Comparison of ENCODE assay signal across 13 mouse cellular contexts in genomic region chr8:116478681-116479080, GRCm38 (mm10). TPM values are rescaled to one million over a fixed set of nuclear protein-coding genes. Genes with fewer than 3 reads are reported as not detected.
DNase-seq lines count a peak whose midpoint lies in the region; ATAC-seq and TF ChIP-seq lines count a peak whose summit lies in the region.
"Had no signal": no experiment of that assay in that cellular context is flagged by ENCODE, and none has a peak within 500 bp of the region (broad histone marks: within the 10 kb centered on the region; RNA-seq: fewer than 3 reads in every experiment).

No protein-coding gene starts in this region.

- TF ChIP-seq POLR2A in lung, adult 2 months (IDR thresholded peaks at IDR 0.05; ENCODE audit: borderline replicate concordance, extremely low read depth, low read depth, low read length), result no peak
- TF ChIP-seq POLR2A in cerebellum, adult 2 months (IDR thresholded peaks at IDR 0.05; ENCODE audit: borderline replicate concordance, insufficient read depth, low read length), result no peak

- no peak overlapping the region for H3K4me3 ChIP-seq in lung, adult 2 months (replicated peaks; ENCODE audit: extremely low read depth, low read depth, low read length)
- no peak overlapping the region for H3K4me3 ChIP-seq in cerebellum, adult 2 months (replicated peaks; ENCODE audit: insufficient read depth, low read depth, low read length)
- H3K4me3 ChIP-seq: heart, embryonic 12.5 days; hindbrain, embryonic 12.5 days; limb, embryonic 13.5 days had no signal

- no peak for DNase-seq in lung, adult 2 months
- no peak for DNase-seq in lung, postnatal 25 days (ENCODE audit: low spot score)
- DNase-seq in CD4-positive, CD25-positive, alpha-beta regulatory T cell, adult 2 months (ENCODE audit: low read depth, low spot score), result peak; percentile 68
- peak; percentile 41 for DNase-seq in ZHBTc4 (ENCODE audit: low read depth, low spot score)
- no peak for DNase-seq in gastrocnemius, adult 8-10 months (ENCODE audit: low spot score in 2 of 2)
- no peak for DNase-seq in cerebellum, adult 8-10 months
- DNase-seq in cerebellum, adult 2 months, result no peak
- DNase-seq: adrenal gland, postnatal 10 days; kidney, adult 9 months had no signal

- ATAC-seq in neutrophil, adult 5-6 weeks (ENCODE audit: extremely low read depth, insufficient number of reproducible peaks, low FRiP score, poor library complexity, severe bottlenecking), result peak; percentile 67; the same call in 1 of the 2 replicates

- 0 out of 2 replicates have a peak, but pooled peaks have one; percentile 7 for TF ChIP-seq CTCF in lung, adult 2 months (IDR thresholded peaks at IDR 0.05; ENCODE audit: insufficient read depth, low read length)
- TF ChIP-seq CTCF in cerebellum, adult 2 months (IDR thresholded peaks at IDR 0.05; ENCODE audit: borderline replicate concordance, insufficient read depth, low read depth, low read length), result no peak

- H3K4me1 ChIP-seq in lung, adult 2 months (ENCODE audit: control insufficient read depth, insufficient read depth, low read length), result no peaks in the 10 kb centered on the region; the same call in 1 of the 2 replicates
- H3K4me1 ChIP-seq in cerebellum, adult 2 months (ENCODE audit: control insufficient read depth, insufficient read depth, low read length), result no peaks in the 10 kb centered on the region
- H3K4me1 ChIP-seq: heart, embryonic 12.5 days; hindbrain, embryonic 12.5 days; limb, embryonic 13.5 days had no signal

- H3K27me3 ChIP-seq in cerebellum, adult 2 months (ENCODE audit: control insufficient read depth, insufficient read depth, low read length), result no peaks in the 10 kb centered on the region
- H3K27me3 ChIP-seq: heart, embryonic 12.5 days; hindbrain, embryonic 12.5 days had no signal

- H3K27ac ChIP-seq in cerebellum, adult 2 months (ENCODE audit: insufficient read depth, low read length), result no peak overlapping the region
- H3K27ac ChIP-seq: hindbrain, embryonic 12.5 days; limb, embryonic 13.5 days had no signal

RNA-seq across cellular contexts. Expression of gene Dynlrb2, which starts 26.1 kb away (rescaled TPM):
- polyA plus RNA-seq in lung, adult 2 months (2012; rRNA removed), result 56.3 and 69.1 TPM in 2 replicates
- total RNA-seq in neutrophil, adult 5-6 weeks (2017), result 1.0 TPM in 1 of 2 replicates, not detected in the other
- under 1 TPM in 1 of 4 experiments, not detected in 3; 0.86 TPM for total RNA-seq in gastrocnemius, adult 8-10 months (2022)
- polyA plus RNA-seq in cerebellum, adult 2 months (2012; rRNA removed), result 5.5 and 9.3 TPM in 2 replicates
- polyA plus RNA-seq: heart, embryonic 12.5 days; limb, embryonic 13.5 days had no signal

Comparison
In these comparisons a context has a peak if more than half of its experiments do, and no peak if none do; other contexts are left out.
1. DNase-seq: peak in CD4-positive, CD25-positive, alpha-beta regulatory T cell, adult 2 months (single experiment) and ZHBTc4 (single experiment); none in lung, adult 2 months (single experiment), lung, postnatal 25 days (single experiment), gastrocnemius, adult 8-10 months (0 of 2), cerebellum, adult 8-10 months (single experiment) and cerebellum, adult 2 months (0 of 2).